12 mouse cellular contexts compared by ENCODE assay signal in genomic region chr12:70783049-70783448, GRCm38 (mm10). TPM values are rescaled to one million over a fixed set of nuclear protein-coding genes. Genes with fewer than 3 reads are reported as not detected.
A peak's percentile ranks its signal among the peaks of the same experiment; 100 is the strongest.
DNase-seq lines count a peak whose midpoint lies in the region; ATAC-seq and TF ChIP-seq lines count a peak whose summit lies in the region.
"Had no signal": no experiment of that assay in that cellular context is flagged by ENCODE, and none has a peak within 500 bp of the region (broad histone marks: within the 10 kb centered on the region; RNA-seq: fewer than 3 reads in every experiment).

No protein-coding gene starts in this region.

- H3K4me2 ChIP-seq in forebrain, embryonic 14.5 days (ENCODE audit: low read length): peak overlapping the region; percentile 26; the same call in 1 of the 2 replicates
- H3K4me2 ChIP-seq in forebrain, embryonic 15.5 days (replicated peaks): no peak overlapping the region
- H3K4me2 ChIP-seq in lung, embryonic 15.5 days: peak overlapping the region; percentile 6; the same call in 1 of the 2 replicates
- peak overlapping the region; percentile 37; the same call in 1 of the 2 replicates for H3K4me2 ChIP-seq in hindbrain, embryonic 14.5 days (replicated peaks)
- peak overlapping the region; percentile 38 for H3K4me2 ChIP-seq in midbrain, embryonic 16.5 days (ENCODE audit: low read length)
- no peak overlapping the region for H3K4me2 ChIP-seq in intestine, postnatal 0 days (replicated peaks; ENCODE audit: low read depth)

- no peaks in the 10 kb centered on the region for H3K9me3 ChIP-seq in forebrain, embryonic 14.5 days (replicated peaks; ENCODE audit: control insufficient read depth, low read length)
- H3K9me3 ChIP-seq in forebrain, embryonic 15.5 days: no peaks in the 10 kb centered on the region
- no peaks in the 10 kb centered on the region for H3K9me3 ChIP-seq in lung, embryonic 15.5 days
- no peaks in the 10 kb centered on the region for H3K9me3 ChIP-seq in hindbrain, embryonic 14.5 days (ENCODE audit: control insufficient read depth, low read length)
- no peaks in the 10 kb centered on the region for H3K9me3 ChIP-seq in midbrain, embryonic 16.5 days (replicated peaks; ENCODE audit: control insufficient read depth, low read length, poor library complexity, severe bottlenecking)
- no peaks in the 10 kb centered on the region for H3K9me3 ChIP-seq in intestine, postnatal 0 days (ENCODE audit: control insufficient read depth)
- H3K9me3 ChIP-seq: embryonic facial prominence, embryonic 15.5 days had no signal

- no peak overlapping the region for H3K4me3 ChIP-seq in forebrain, embryonic 14.5 days (ENCODE audit: low read depth, low read length)
- H3K4me3 ChIP-seq in forebrain, embryonic 15.5 days: no peak overlapping the region
- H3K4me3 ChIP-seq in lung, embryonic 15.5 days: no peak overlapping the region
- H3K4me3 ChIP-seq in lung, adult 2 months (replicated peaks; ENCODE audit: extremely low read depth, low read depth, low read length): no peak overlapping the region
- no peak overlapping the region for H3K4me3 ChIP-seq in hindbrain, embryonic 14.5 days (replicated peaks; ENCODE audit: low read length)
- no peak overlapping the region for H3K4me3 ChIP-seq in midbrain, embryonic 16.5 days (ENCODE audit: low read depth, low read length)
- H3K4me3 ChIP-seq in intestine, postnatal 0 days (ENCODE audit: low read depth, low read length): no peak overlapping the region
- H3K4me3 ChIP-seq: embryonic facial prominence, embryonic 15.5 days had no signal

- H3K27ac ChIP-seq in forebrain, embryonic 14.5 days (ENCODE audit: low read depth, low read length): no peak overlapping the region
- H3K27ac ChIP-seq in forebrain, embryonic 15.5 days (replicated peaks): no peak overlapping the region
- no peak overlapping the region for H3K27ac ChIP-seq in lung, embryonic 15.5 days
- no peak overlapping the region for H3K27ac ChIP-seq in hindbrain, embryonic 14.5 days
- H3K27ac ChIP-seq in midbrain, embryonic 16.5 days (ENCODE audit: low read length): no peak overlapping the region
- no peak overlapping the region for H3K27ac ChIP-seq in intestine, postnatal 0 days (ENCODE audit: low read depth, low read length)

- no peak for ATAC-seq in forebrain, embryonic 14.5 days
- ATAC-seq in forebrain, embryonic 15.5 days (replicated peaks): no peak
- no peak for ATAC-seq in lung, embryonic 15.5 days (ENCODE audit: borderline replicate concordance, extremely low read depth, low FRiP score, low TSS enrichment)
- ATAC-seq in hindbrain, embryonic 14.5 days (ENCODE audit: low FRiP score): no peak
- no peak for ATAC-seq in midbrain, embryonic 16.5 days
- ATAC-seq in intestine, postnatal 0 days: no peak

- H3K4me1 ChIP-seq in forebrain, embryonic 14.5 days (ENCODE audit: control insufficient read depth, insufficient read depth, low read length): no peaks in the 10 kb centered on the region
- peaks cover 11% of the 10 kb centered on the region for H3K4me1 ChIP-seq in forebrain, embryonic 15.5 days
- H3K4me1 ChIP-seq in lung, embryonic 15.5 days: peaks cover 16% of the 10 kb centered on the region
- H3K4me1 ChIP-seq in lung, adult 2 months (ENCODE audit: control insufficient read depth, insufficient read depth, low read length): peaks cover 8% of the 10 kb centered on the region
- no peaks in the 10 kb centered on the region; the same call in 1 of the 2 replicates for H3K4me1 ChIP-seq in hindbrain, embryonic 14.5 days (replicated peaks; ENCODE audit: control insufficient read depth, insufficient read depth, low read length)
- peaks cover 22% of the 10 kb centered on the region for H3K4me1 ChIP-seq in midbrain, embryonic 16.5 days (ENCODE audit: control insufficient read depth, insufficient read depth, low read length)
- 0 out of 2 replicates have a peak, but pooled peaks cover 2% of the 10 kb centered on the region for H3K4me1 ChIP-seq in intestine, postnatal 0 days (replicated peaks; ENCODE audit: control insufficient read depth, insufficient read depth, low read length)

- TF ChIP-seq POLR2A in lung, adult 2 months (IDR thresholded peaks at IDR 0.05; ENCODE audit: borderline replicate concordance, extremely low read depth, low read depth, low read length): no peak

- WGBS in forebrain, embryonic 14.5 days: 43% methylated on average over 9 of the region's 9 CpGs
- 37% methylated on average over 9 of the region's 9 CpGs for WGBS in forebrain, embryonic 15.5 days
- 37% methylated on average over 9 of the region's 9 CpGs for WGBS in lung, embryonic 15.5 days
- WGBS in lung, adult 2 months: 50% methylated on average over 9 of the region's 9 CpGs
- WGBS in hindbrain, embryonic 14.5 days: 44% methylated on average over 9 of the region's 9 CpGs
- 17% methylated on average over 9 of the region's 9 CpGs for WGBS in midbrain, embryonic 16.5 days
- 69% methylated on average over 9 of the region's 9 CpGs for WGBS in intestine, postnatal 0 days

- H3K9ac ChIP-seq in forebrain, embryonic 14.5 days (ENCODE audit: low read length): no peak overlapping the region
- no peak overlapping the region for H3K9ac ChIP-seq in forebrain, embryonic 15.5 days (replicated peaks)
- H3K9ac ChIP-seq in lung, embryonic 15.5 days: no peak overlapping the region
- no peak overlapping the region for H3K9ac ChIP-seq in hindbrain, embryonic 14.5 days
- H3K9ac ChIP-seq in midbrain, embryonic 16.5 days (ENCODE audit: low read depth, low read length): no peak overlapping the region
- H3K9ac ChIP-seq in intestine, postnatal 0 days (ENCODE audit: low read depth, low read length): no peak overlapping the region
- H3K9ac ChIP-seq: embryonic facial prominence, embryonic 15.5 days had no signal

- TF ChIP-seq CTCF in lung, adult 2 months (IDR thresholded peaks at IDR 0.05; ENCODE audit: insufficient read depth, low read length): no peak
- no peak for TF ChIP-seq CTCF in intestine, postnatal 0 days (IDR thresholded peaks at IDR 0.05; ENCODE audit: low read depth)

- H3K36me3 ChIP-seq in forebrain, embryonic 14.5 days (ENCODE audit: control insufficient read depth, insufficient read depth, low read length): no peaks in the 10 kb centered on the region
- H3K36me3 ChIP-seq in forebrain, embryonic 15.5 days: no peaks in the 10 kb centered on the region
- H3K36me3 ChIP-seq in lung, embryonic 15.5 days: no peaks in the 10 kb centered on the region
- H3K36me3 ChIP-seq in hindbrain, embryonic 14.5 days (replicated peaks; ENCODE audit: control insufficient read depth, insufficient read depth): no peaks in the 10 kb centered on the region
- H3K36me3 ChIP-seq in midbrain, embryonic 16.5 days (ENCODE audit: control insufficient read depth, insufficient read depth, low read length): no peaks in the 10 kb centered on the region
- H3K36me3 ChIP-seq in intestine, postnatal 0 days (ENCODE audit: control insufficient read depth, insufficient read depth): no peaks in the 10 kb centered on the region
- H3K36me3 ChIP-seq: embryonic facial prominence, embryonic 15.5 days had no signal

- no peaks in the 10 kb centered on the region for H3K27me3 ChIP-seq in forebrain, embryonic 14.5 days (replicated peaks; ENCODE audit: control insufficient read depth, insufficient read depth, low read length)
- no peaks in the 10 kb centered on the region for H3K27me3 ChIP-seq in forebrain, embryonic 15.5 days
- H3K27me3 ChIP-seq in lung, embryonic 15.5 days: no peaks in the 10 kb centered on the region
- no peaks in the 10 kb centered on the region for H3K27me3 ChIP-seq in hindbrain, embryonic 14.5 days (ENCODE audit: control insufficient read depth, insufficient read depth, low read length)
- H3K27me3 ChIP-seq in midbrain, embryonic 16.5 days (ENCODE audit: control insufficient read depth, insufficient read depth, low read depth, low read length): no peaks in the 10 kb centered on the region
- H3K27me3 ChIP-seq in intestine, postnatal 0 days (replicated peaks; ENCODE audit: control insufficient read depth, insufficient read depth, low read length): no peaks in the 10 kb centered on the region
- H3K27me3 ChIP-seq: embryonic facial prominence, embryonic 15.5 days had no signal

- no peak for DNase-seq in forebrain, embryonic 14.5 days (ENCODE audit: low spot score)
- no peak for DNase-seq in lung, adult 2 months
- DNase-seq in hindbrain, embryonic 14.5 days (ENCODE audit: low spot score): no peak
- no peak for DNase-seq in right cerebral cortex, postnatal 25 days
- DNase-seq: B cell, adult 2 months; cerebellum, adult 9-11 months; kidney, adult 2 months had no signal

RNA-seq across cellular contexts. Expression of gene Frmd6, which starts 42.3 kb away (rescaled TPM):
- 8.5 and 11.8 TPM in 2 replicates for polyA plus RNA-seq in forebrain, embryonic 14.5 days (2014; fragmentation: Nextera tagmentation; extraction: Ambion mirVana)
- 11.8 and 11.9 TPM in 2 replicates for polyA plus RNA-seq in forebrain, embryonic 15.5 days (2015; fragmentation: Nextera tagmentation; extraction: Ambion mirVana)
- 33.5 and 34.9 TPM in 2 replicates for polyA plus RNA-seq in lung, embryonic 15.5 days (2015; fragmentation: Nextera tagmentation; extraction: Ambion mirVana)
- 29.1 and 32.6 TPM in 2 replicates for polyA plus RNA-seq in lung, adult 2 months (2012; rRNA removed)
- polyA plus RNA-seq in hindbrain, embryonic 14.5 days (2014; fragmentation: Nextera tagmentation; extraction: Ambion mirVana): 9.5 and 10.6 TPM in 2 replicates
- 8.1 and 8.3 TPM in 2 replicates for polyA plus RNA-seq in midbrain, embryonic 16.5 days (2015; fragmentation: Nextera tagmentation; extraction: Ambion mirVana)
- 5.9 and 6.3 TPM in 2 replicates for polyA plus RNA-seq in intestine, postnatal 0 days (2015; fragmentation: Nextera tagmentation; extraction: Ambion mirVana)

Comparison
In these comparisons a context has a peak if more than half of its experiments do, and no peak if none do; other contexts are left out.
1. H3K4me2 ChIP-seq: peak in forebrain, embryonic 14.5 days (single experiment), lung, embryonic 15.5 days (single experiment), hindbrain, embryonic 14.5 days (single experiment) and midbrain, embryonic 16.5 days (single experiment); none in forebrain, embryonic 15.5 days (single experiment) and intestine, postnatal 0 days (single experiment).